Mouse (Mus musculus) adrenal gland, postnatal 10 days (tissue): ENCODE results near the gene Kcnk15. TPM values are rescaled to one million over a fixed set of nuclear protein-coding genes. Genes with fewer than 3 reads are reported as not detected.

Experiments
- DNase-seq: peaks from one replicate; pipeline ENCODE4 v3.0.0; 2021; ENCODE audit warnings: mixed read lengths
- long read RNA-seq, 2 experiments: library from polyadenylated mRNA; stranded (forward); transcript quantifications; one replicate each; pipeline ENCODE4 v2.0.0; 2021
- total RNA-seq, 2 experiments: library from RNA; stranded (reverse); gene quantifications; 2 replicates each; pipeline ENCODE4 v1.2.3; 2021

Gene Kcnk15
- total RNA-seq, result not detected
- long read RNA-seq, experiment 1, result 0 reads
- long read RNA-seq, experiment 2, result 0 reads

- DNase-seq, result peak; percentile 39
Measured at GRCm38 (mm10) chr2:163853461-163853901, at the start of gene Kcnk15. Gene Kcnk15, plus strand, starts transcription at chr2:163853651.

- DNase-seq, result no peak
Measured at GRCm38 (mm10) chr2:163803838-163804237, 49.6 kb upstream of the Kcnk15 start.

- DNase-seq, result no peak
Measured at GRCm38 (mm10) chr2:163809166-163809565, 44.3 kb upstream of the Kcnk15 start.

- no peak for DNase-seq
Measured at GRCm38 (mm10) chr2:163809704-163810103, 43.7 kb upstream of the Kcnk15 start.

- DNase-seq, result no peak
Measured at GRCm38 (mm10) chr2:163813077-163813476, 40.4 kb upstream of the Kcnk15 start.

- peak; percentile 33 for DNase-seq
Measured at GRCm38 (mm10) chr2:163814739-163815465, 38.5 kb upstream of the Kcnk15 start.

GRCm38 (mm10) chr2:163820607-163821006 is 32.8 kb upstream of the Kcnk15 start, which contains the start of gene Ccn5:
Gene Ccn5, plus strand, starts transcription at chr2:163820861.
- DNase-seq, result peak; percentile 91

- peak; percentile 80 for DNase-seq
Measured at GRCm38 (mm10) chr2:163823248-163823647, 30.2 kb upstream of the Kcnk15 start.

GRCm38 (mm10) chr2:163823771-163824170 is 29.7 kb upstream of the Kcnk15 start:
- peak; percentile 62 for DNase-seq

GRCm38 (mm10) chr2:163825861-163826260 is 27.6 kb upstream of the Kcnk15 start:
- DNase-seq, result peak; percentile 45

GRCm38 (mm10) chr2:163826494-163826893 is 27.0 kb upstream of the Kcnk15 start:
- peak; percentile 27 for DNase-seq

GRCm38 (mm10) chr2:163831163-163831562 is 22.3 kb upstream of the Kcnk15 start:
- DNase-seq, result no peak

GRCm38 (mm10) chr2:163838043-163838442 is 15.4 kb upstream of the Kcnk15 start:
- DNase-seq, result peak; percentile 88

- peak; percentile 86 for DNase-seq
Measured at GRCm38 (mm10) chr2:163839519-163839918, 13.9 kb upstream of the Kcnk15 start.

- DNase-seq, result no peak
Measured at GRCm38 (mm10) chr2:163842043-163842442, 11.4 kb upstream of the Kcnk15 start.

- no peak for DNase-seq
Measured at GRCm38 (mm10) chr2:163857233-163857632, 3.8 kb downstream of the Kcnk15 start.

- DNase-seq, result peak; percentile 73
Measured at GRCm38 (mm10) chr2:163858254-163858947, 5.0 kb downstream of the Kcnk15 start.

- DNase-seq, result no peak
Measured at GRCm38 (mm10) chr2:163865311-163865710, 11.9 kb downstream of the Kcnk15 start.

- DNase-seq, result no peak
Measured at GRCm38 (mm10) chr2:163866061-163866460, 12.6 kb downstream of the Kcnk15 start.

- DNase-seq, result no peak
Measured at GRCm38 (mm10) chr2:163869783-163870182, 16.3 kb downstream of the Kcnk15 start.

GRCm38 (mm10) chr2:163871266-163871665 is 17.8 kb downstream of the Kcnk15 start:
- no peak for DNase-seq

GRCm38 (mm10) chr2:163871906-163872305 is 18.5 kb downstream of the Kcnk15 start:
- DNase-seq, result no peak

- no peak for DNase-seq
Measured at GRCm38 (mm10) chr2:163874877-163875276, 21.4 kb downstream of the Kcnk15 start.
